Mouse (Mus musculus) mammary gland, adult 2 months (tissue): ENCODE measurements around the gene Il13ra2. TPM values are rescaled to one million over a fixed set of nuclear protein-coding genes. Genes with fewer than 3 reads are reported as not detected.

Experiments used
- polyA plus RNA-seq: library from polyadenylated mRNA; depleted of rRNA; stranded (reverse); fragments of >200 nt; gene quantifications from 2 replicates; pipeline ENCODE4 v1.2.3, GENCODE M21; 2012; ENCODE audit warnings: low replicate concordance; rRNA removed

The Il13ra2 gene
- 0.08 and 0.14 TPM in 2 replicates for polyA plus RNA-seq

DNA sequence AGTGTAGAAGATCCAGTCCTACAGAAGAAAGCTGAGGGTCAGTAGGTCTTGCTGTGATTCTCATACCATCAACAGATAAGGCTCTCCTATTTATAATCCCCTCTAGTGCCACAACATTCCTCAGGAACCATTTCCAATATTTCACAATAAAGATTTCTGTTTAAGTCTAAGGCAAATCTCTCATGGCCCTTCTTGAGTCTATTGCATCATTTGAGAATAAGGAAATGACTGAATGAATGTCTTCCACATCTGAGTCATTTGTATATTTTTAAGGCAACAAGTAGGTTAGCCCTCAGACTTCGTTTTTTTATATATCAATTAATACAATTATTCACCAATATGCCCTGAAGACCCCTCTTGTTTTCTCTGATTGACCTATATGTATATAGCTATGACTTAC, at the start of gene Il13ra2:
Gene Il13ra2, minus strand, starts transcription at position 64 of the 400 bp plus-strand sequence.

DNA sequence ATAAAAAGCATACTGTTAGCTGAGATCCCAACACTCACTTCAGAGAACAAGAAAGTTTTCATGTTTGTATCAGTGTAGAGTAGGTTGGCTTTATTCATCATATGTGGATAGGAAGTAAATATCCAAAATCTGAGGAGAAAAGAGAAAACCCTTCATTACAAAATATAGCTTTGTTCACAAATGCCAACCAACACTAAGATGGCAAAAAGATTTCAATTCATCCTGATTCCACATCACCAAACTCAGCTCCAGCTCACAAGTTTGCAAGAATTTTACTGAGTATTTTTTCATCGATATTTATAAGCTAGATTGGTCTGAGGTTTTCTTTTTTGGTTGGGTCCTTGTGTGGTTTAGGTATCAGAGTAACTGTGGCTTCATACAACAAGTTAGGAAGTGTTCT, 24.6 kb upstream of the Il13ra2 start, which contains the start of gene Vmn1r239-ps:
Gene Vmn1r239-ps, minus strand, starts transcription at position 101 of the 400 bp plus-strand sequence.

Other genes with a start within 250 kb of the Il13ra2 start
- gene Vmn1r239-ps, start 24.5 kb upstream of the Il13ra2 start, polyA plus RNA-seq, result not detected in 2 replicates
- 0.19 and 0.32 TPM in 2 replicates for gene Lrch2, start 124.9 kb upstream of the Il13ra2 start, polyA plus RNA-seq